Mouse (Mus musculus) heart, adult 2 months (tissue): Measurements from ENCODE around the gene Macrod2.

Experiments used
- CTCF ChIP-seq: fragments of 200-600 bp; IDR thresholded peaks from 2 replicates; pipeline ENCODE4 v1.8.1; 2022; ENCODE audit warnings: antibody characterized with exemption, mild to moderate bottlenecking, moderate library complexity
- EP300 ChIP-seq: fragments of 200-500 bp; IDR thresholded peaks from 2 replicates; pipeline ENCODE4 v1.6.1; 2011; ENCODE audit warnings: low read depth, low read length, control low read depth; ENCODE audit not compliant: insufficient read depth
- POLR2A ChIP-seq: fragments of 200-500 bp; IDR thresholded peaks from 2 replicates; pipeline ENCODE4 v1.6.1; 2011; ENCODE audit warnings: mild to moderate bottlenecking, low read depth, low read length, control low read depth; ENCODE audit not compliant: insufficient read depth

GRCm38 (mm10) chr2:141279130-141279698 is 884.1 kb downstream of the Macrod2 start:
- TF ChIP-seq CTCF (no peak), EP300 (no peak), POLR2A (no peak)
